Mouse (Mus musculus) small intestine, adult 2 months (tissue): ENCODE measurements at regions not wholly inside any gene's neighbourhood (a gene's known extent, or its start where the extent isn't known, plus 50 kb on each side); places are given as distances from the start of the nearest gene placed in this dataset.

Experiments
- CTCF ChIP-seq: fragments of 200-500 bp; IDR thresholded peaks from 2 replicates; pipeline ENCODE4 v1.5.1; 2012; ENCODE audit warnings: low read depth, mild to moderate bottlenecking, control low read depth, inconsistent platforms, low read length, moderate library complexity, mixed read lengths; ENCODE audit not compliant: insufficient replicate concordance, insufficient read length; ENCODE audit errors: extremely low read depth
- POLR2A ChIP-seq: fragments of 200-500 bp; IDR thresholded peaks from 2 replicates; pipeline ENCODE4 v1.6.1; 2012; ENCODE audit warnings: low read depth, mild to moderate bottlenecking, control low read depth, inconsistent platforms, low read length, moderate library complexity

DNA sequence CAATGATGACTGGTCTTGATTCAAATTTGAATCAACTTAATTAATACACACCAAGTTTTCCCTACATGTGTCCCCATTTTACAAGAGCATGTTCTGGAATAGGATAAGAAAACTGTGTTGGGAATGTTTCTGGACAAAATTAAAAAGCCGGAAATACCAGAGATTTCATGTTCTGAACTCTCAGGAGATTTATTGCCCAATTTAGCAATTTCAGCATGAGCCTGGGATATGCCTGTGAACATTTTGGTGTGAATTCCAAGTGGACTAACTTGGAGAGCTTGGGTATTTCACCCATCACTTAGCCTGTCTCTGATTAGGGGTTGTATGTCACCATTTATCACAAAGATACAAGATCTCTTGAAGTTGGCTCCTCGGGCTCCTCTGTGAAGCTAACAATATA, 210.6 kb upstream of the Rbms1 start:
- no peak for TF ChIP-seq CTCF
- TF ChIP-seq POLR2A, result no peak
